Mouse (Mus musculus) hindlimb bud, embryonic 11.5 days (tissue): Measurements from ENCODE around the gene Ticrr.
A peak's percentile ranks its signal among the peaks of the same experiment; 100 is the strongest.

Source experiments
- DNase-seq: peaks from one replicate; pipeline ENCODE4 v3.0.0-alpha.2; 2012; ENCODE audit warnings: low read depth, low spot score; ENCODE audit errors: extremely low spot score

Gene Ticrr

DNA sequence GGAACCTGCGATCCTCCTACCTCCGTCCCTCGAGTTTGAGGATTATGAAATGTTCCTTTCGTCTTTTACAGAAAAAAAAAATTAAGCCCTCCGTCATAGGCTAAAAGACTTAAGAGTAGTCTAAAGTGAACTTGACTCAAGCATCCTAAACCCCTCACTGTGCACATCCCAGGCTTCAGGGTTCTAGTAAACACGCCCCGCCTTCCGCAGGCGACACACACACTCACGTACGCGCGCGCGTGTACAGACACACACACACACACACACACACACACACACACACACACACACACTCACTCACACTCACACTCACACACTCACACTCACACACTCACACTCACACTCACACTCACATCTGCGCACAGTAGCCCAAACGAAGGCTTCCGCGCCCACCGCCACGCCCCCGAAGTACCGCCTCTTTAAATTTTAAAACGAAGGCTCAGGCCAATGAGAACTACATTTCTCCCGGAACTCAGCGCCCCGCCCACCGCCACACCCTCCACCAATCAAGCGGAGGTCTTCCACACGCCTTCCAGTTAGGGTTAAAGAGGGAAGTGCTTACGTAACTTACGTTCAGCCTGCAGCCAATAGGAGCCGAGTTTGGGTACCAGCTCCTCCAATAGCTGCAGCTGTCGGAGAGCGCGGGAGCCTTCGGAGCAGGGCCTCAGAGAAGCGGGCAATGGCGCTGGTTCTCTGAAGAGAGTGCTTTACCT, at the start of gene Ticrr:
Gene Ticrr (plus strand): TSS at position 619 of the 713 bp plus-strand sequence.
- peak; percentile 93 for DNase-seq

DNA sequence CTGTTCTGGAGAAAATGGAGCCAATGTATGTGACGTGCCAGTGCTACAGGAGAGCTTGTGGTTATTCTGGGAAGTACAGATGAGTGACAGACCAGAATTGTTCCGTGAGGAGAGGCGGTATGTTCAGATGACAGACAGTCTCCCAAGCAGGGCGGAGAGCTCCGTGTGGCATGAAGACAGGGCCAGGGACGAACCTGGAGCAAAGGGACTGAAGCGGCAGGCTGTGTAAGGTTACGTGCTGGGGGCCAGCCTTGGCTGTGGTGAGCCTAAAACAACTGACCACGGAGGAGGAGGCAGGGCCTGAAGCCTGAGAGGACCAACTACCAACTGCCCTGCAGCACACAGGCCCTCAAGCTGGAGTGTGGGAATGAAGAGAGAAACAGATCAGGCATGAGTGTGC, 48.1 kb upstream of the Ticrr start:
- DNase-seq, result no peak

DNA sequence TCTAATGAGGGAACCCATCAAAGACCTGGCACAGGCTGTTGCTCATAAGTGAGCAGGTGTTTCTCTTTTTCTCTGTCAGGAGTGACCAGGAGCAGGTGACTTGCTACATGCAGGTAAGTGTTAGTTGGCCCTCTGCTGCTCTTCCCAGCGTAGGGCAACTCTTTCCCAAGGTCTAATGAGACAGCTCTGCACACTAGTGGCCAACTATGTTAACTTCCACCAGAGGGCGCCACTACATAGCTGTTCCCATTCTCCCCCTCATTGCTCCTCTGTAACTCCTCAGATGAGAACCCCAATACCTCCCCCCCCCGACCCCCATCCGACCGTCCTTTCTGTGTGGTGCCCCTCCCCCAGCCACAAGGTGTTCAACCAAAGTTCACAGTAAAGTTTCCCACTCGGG, 47.2 kb upstream of the Ticrr start:
- DNase-seq, result no peak

DNA sequence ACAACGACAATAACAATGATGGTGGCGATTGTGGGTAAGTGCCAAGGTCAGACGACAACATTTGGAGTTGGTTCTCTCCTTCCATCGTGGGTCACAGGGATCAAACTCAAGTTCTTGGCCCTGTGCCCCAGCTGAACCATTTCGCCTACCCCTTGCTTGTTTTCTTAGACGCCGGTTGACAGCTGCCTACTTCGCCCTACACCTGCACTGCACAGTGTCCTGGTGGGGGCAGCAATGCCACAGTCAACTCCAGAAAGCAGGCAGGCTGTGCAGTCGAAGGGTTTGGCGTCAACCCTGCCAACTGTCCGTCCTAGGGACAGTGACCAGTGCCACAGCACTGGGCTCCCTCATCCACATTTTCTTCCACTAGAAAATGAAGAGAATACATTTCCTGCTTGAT, 46.7 kb upstream of the Ticrr start:
- no peak for DNase-seq

DNA sequence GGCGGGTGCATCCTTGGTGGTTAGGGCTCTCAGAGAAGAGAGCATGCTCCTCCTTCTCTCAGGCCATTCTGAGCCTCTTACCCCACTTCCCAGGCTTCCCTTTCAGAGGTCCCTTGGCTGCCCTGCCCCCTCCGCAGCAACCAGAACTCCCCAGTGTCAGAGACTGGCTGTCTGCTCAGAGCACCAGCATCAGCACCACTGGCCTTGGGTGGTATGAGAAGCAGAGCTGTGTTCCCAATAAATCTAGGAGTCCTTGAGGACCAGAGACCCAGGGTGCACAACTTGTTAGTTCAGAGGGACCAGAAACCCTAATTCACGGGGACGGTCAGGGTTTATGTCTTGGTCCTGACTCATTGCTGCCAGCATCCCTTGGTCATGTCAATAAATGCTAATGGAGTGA, 45.0 kb upstream of the Ticrr start:
- DNase-seq, result no peak

DNA sequence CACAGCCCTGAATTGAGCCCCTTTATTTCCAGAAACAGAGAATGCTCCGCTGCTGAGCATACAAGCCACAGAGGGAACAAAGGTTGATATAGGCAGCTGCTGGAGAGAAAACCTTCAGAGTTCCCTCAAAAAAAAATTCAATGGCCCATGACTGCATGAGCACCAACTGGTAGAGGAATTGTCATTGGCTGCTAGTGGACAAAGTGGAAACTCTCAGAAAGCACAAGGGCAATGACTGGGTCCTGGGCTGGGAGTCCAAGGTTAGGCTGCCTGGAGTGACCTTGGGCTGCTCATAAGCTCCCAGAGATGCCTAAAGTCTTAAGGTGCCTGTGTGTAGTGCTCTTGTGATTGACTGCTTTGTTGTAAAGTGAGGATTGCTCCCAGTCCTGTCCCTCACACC, 44.1 kb upstream of the Ticrr start:
- DNase-seq, result no peak

DNA sequence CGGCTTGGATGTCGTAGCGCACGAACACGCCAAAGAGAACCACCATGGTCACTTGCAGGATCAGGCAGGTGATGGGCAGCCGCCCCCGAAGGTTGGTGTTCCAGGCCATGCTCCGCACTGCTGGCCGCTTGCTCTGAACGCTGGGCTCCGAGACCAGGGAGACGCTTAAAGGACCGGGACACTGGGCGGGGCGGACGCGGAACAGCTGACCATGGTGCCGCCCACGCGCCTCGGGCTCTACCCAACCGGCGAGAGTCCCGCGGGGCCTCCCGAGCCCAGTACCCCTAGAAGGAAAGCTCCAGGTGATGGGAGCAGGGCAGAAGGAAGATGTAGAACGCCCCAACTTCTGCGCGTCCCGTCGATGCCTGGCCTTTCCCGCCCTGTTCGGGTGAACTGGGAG, 42.6 kb upstream of the Ticrr start, which contains the start of gene Rhcg:
Gene Rhcg (minus strand): TSS at position 240 of the 400 bp plus-strand sequence.
- DNase-seq, result no peak

DNA sequence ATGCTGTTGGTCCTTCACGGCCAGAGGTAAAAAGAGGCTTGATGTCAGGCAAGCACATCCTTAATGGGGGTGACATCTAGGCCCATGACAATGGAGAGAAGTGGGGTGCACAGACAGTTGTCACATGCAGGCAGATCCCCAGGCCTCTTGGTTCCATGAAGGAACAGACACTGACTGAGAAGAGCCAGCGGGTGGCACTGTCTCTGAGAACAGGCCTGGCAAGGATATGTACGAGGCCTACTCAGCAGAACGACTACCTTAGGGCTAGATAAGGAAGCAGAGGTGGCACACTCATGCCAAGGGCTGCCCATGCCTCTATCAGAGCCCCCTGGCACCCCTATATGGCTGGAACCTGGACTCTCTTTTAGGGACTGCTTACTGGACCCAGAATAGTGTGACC, 40.5 kb upstream of the Ticrr start:
- DNase-seq, result no peak

DNA sequence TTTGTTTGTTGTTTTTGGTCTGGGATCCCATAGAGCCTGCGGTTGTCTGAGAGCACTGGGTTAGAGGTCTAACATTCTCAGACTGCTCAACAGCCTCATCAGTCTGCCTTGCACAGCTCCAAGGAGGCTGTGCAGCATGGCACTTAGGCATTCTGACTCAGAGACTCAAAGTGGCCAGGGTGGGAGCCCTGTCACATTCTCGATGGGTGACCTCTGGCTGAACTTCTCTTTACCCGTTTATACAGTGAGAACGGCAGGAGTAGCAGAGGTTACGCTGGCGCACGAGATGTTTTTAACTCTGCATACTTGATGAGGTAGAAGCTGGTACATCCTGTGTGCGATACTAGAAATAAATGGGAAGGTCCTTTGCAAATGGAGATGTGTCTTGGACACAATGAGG, 36.9 kb upstream of the Ticrr start:
- DNase-seq, result no peak

DNA sequence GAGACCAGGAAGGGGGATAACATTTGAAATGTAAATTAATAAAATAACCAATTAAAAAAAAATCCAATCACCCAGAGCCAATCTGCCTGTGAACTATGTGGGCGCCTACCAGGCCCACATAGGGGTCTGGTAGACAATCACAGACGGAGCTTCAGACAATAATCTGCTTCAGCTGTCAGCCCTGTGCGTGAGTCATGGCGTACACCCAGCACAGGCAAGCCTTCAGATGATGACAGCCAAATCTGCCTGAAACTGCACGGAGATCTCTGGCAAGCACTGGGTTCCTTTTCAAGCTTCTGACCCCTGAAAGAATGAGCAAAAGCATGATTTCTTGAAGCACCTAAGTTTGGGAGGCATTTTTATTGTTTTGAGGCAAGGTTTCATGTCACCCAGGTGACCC, 33.8 kb upstream of the Ticrr start:
- DNase-seq, result no peak

DNA sequence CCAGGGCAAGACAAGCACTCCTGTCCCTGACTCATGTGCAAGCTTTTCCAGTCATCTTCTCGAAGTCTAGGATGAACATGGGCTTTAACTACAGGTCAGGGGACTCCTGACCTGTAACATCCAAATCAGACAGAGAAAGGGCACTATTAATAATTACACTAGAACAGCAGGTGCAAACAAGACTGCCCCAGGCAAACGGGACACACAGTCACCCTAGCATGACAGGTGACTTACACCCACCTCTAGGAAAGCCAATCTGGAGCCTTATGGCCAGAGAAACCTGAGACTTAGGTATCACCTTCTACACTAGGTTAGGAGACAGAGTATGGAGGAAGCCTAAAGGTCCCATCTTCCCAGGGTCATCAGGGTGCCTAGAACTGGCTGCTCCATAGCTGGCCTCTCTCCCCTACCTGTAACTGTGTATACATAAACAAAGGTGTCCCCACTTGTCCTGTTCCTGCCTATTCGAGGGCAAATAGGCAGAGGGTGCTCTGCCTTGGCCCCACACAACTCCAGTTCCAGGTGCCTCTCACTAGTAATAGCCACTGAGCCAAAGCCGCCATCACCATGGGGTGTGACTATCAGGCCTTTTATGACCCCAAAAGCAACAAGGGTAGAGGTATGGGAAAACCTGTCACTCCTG, 31.6 kb upstream of the Ticrr start:
- no peak for DNase-seq

DNA sequence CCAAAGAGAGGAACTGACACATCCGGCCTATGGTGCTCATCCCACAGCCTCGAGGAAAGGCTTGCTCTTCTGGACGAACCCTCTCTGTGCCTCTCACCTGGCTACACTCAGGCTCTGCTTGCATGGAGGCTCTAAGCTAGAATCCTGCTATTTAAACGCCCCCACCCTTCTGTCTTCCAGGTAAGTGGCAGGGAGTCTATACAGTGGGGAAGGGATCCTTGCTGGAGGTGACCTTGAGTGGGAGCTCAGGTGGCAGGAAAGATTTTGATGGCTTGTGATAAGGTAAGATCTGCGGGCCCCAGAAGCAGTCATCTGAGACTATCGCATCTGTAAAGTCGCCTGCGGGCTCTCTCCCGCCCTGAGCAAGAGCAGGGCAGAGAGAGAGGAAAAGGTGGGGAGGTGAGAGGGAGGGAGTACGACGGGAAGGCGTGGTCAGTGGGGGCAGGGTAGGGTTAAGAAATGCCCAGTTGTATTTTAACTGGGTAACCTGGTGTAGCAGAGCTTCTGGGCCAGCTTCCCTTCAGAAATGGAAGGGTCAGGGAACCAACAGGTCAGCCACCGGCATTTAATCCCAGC, 28.1 kb upstream of the Ticrr start:
- no peak for DNase-seq

DNA sequence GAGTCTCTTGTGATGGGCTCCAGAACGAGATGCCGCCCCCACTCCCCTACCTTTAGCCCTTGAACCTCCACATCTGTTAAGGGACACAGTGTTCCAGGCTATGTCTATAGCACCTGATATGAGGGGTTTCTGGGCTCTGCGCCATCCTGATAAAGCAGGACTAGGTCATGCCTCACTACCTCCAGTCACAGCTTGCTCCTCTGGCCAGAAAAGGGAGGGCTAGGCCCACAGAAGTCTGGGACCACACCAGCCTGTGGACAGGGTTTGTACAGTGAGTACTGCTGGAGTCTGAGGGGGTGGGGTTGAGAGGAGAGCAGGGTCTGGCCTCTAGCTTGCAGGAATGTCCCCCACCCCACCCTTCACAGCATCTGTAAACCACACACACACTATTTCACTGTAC, 12.8 kb upstream of the Ticrr start:
- DNase-seq, result no peak

DNA sequence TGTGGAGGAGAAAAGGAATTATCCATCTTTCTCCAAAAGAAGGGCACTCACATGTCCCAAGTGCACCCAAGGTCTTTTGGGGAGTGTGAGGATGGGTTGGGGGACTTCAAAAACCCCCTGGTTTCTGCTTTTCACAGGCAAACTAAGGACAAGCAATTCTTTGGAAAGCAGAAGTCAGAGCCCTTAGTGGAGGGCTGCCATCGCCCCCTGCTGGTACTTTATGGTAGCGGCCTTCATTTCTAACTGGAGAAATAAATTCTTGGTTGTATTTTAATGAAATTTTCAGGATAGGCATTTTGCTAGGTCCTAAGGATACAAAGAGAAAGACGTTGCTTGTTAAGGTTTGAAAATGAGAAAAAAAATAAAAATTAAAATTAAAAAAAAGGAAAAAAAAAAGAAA, 11.0 kb upstream of the Ticrr start:
- no peak for DNase-seq

DNA sequence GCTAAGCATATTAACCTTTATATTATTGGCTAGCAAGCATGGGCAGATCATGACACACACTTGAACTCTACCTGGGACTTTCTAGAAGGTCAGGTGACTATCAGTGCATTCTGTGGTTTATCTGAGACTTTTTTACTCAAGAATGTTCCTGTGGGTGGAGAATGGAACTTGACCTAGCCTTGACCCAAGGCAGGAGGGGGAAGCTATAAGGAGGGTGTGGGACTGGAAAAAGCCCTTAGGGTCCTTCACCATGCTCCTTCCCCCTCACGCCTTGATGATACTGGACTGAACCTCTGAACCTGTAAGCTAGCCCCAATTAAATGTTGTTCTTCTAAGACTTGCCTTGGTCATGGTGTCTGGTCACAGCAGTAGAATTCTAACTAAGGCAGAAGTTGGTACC, 5.8 kb upstream of the Ticrr start:
- no peak for DNase-seq

DNA sequence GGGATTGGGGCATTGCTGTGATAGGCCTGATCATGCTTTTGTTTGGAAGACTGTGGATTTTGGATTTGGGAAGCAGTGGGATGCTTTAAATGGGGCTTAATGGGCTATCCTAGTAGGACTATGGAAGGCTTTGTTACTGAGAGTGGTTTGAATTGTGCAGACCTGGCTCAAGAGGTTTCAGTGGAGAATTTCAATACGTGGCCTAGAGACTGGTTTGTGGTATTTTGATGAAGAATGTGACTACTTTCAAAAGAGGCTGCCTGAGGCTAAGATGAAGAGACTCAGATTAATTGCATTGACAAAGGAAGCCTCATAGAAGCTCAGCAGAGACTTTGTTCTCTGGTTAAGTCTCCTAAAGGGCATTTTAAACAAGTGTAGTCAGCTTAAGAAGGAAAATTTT, 5.4 kb upstream of the Ticrr start:
- no peak for DNase-seq

DNA sequence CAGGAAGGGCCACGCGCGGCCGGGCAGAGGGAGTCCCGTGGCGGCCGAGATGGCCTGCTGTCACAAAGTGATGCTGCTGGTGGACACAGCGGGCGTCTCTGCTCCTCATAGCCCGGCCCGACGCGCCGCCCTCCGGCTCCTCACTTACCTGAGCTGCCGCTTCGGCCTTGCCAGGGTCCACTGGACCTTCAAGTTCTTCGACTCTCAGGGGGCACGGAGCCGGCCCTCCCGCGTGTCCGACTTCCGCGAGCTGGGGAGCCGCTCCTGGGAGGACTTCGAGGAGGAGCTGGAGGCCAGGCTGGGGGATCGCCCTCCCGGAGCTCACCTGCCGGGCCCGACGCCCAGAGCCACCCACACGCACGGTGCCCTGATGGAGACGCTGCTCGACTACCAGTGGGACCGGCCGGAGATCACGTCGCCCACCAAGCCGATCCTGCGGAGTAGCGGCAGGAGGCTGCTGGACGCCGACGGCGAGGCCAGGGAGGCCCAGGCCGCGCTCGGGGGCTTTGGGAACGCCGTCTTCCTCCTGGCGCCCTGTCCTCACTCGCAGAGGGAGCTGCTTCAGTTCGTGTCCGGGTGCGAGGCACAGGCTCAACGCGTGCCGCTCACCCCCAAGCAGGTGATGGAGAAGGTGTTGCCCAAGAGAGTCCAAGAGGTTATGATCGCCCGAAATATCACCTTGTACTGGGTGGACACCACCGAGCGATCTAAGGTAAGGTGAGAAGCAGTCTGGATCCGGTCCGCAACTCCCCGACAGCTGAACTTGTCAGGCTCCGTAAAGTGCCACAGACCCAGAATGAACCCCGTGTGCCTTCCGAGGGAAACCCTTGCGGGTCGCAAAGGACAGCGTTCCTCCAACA, 525 bp downstream of the Ticrr start:
- no peak for DNase-seq

DNA sequence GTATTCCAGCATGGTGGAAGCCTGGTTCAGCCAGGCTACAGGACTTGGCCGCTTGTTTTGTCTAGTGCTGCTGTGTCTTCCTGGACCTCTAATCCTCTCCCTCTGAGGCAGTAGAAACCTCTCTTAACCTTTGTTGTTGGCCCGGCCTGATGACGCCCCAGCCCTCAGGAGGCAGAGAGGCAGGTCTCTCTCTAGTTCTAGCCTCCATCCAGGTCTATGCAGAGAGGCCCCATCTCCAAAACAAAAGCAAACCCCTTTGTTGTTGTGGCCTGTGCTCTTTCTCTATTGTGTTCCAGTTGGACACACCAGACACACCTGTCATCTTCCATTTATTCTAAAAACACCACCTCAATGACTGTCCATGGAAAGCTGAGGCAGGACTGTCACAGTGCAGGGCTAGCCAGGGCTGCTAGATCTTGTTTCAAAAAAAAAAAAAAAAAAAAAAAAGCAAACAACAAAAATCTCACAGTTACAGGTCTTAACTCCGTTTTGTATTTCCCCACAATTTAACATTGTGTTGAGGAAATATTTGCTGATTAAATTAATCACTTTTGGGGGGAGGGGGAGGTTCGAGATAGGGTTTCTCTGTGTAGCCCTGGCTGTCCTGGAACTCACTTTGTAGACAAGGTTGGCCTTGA, 1.4 kb downstream of the Ticrr start:
- no peak for DNase-seq

DNA sequence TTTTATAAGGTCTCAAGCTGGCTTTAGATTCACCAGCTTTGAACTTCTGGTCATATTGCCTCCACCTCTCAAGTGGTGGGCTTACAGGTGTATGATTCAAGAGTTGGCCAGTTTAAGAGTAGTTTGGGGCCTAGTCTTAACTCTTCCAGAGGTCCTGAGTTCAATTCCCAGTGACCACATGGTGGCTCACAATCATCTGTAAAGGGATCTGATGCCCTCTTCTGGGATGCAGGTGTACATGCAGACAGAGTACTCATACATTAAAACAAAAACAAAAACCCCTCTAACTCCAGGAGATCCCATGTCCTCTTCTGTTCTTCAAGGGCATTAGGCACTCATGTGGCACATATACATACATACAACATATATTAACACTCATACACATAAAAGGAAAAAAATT, 6.7 kb downstream of the Ticrr start:
- DNase-seq, result no peak

DNA sequence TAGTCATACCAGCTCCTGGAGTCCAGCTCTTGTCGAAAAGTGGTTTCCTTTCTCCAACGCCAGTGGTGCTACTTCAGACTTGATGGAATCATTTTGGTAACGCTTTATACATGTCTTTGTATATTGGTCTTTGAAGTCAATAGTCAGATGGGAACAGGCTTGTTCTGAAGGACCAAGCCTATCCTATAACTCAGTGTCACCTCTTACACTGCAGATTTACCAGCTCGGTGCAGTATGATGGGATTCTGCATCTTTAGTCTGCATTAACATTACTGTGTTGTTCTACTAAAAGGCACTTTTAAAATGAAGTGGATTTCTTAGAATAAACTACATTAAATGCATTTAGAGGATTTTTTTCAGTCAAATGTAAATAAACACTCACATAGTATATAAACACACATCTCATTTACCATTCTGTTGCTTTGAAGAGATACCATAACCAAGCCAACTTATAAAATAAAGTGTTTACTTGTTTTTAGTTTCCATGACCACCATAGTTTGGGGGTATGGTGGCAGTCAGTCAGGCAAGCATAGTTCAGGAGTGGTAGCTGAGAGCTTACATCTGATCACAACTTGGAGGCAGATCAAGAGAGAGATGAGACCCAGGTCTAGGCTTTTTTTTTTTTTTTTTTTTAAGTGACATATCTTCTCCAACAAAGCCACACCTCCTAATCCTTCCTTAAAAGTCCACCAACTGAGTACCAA, 11.1 kb downstream of the Ticrr start:
- DNase-seq, result no peak

DNA sequence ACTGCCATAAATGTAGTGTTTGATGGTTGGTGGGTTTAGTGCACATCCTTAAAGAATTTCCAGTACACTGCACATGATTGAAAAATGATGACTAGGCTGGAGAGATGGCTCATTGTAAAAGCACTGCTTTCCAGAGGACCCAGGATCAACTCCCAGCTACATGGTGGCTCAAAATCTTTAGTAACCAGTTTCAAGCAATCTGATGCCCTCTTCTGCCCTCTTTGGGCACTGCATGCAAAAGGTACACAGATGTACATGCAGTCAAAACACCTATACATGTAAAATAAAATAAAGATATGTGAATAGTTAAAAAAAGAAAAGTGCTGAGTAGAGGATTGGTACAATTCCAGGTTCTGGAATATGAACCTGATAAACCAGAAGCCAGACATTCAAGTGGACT, 19.2 kb downstream of the Ticrr start:
- DNase-seq, result no peak
